In genomic region chr9:58267046-58267445, GRCm38 (mm10) we compare ENCODE assay signal across 13 mouse cellular contexts. TPM values are rescaled to one million over a fixed set of nuclear protein-coding genes. Genes with fewer than 3 reads are reported as not detected.
A peak's percentile ranks its signal among the peaks of the same experiment; 100 is the strongest.
DNase-seq lines count a peak whose midpoint lies in the region; ATAC-seq and TF ChIP-seq lines count a peak whose summit lies in the region.
"Had no signal": no experiment of that assay in that cellular context is flagged by ENCODE, and none has a peak within 500 bp of the region (broad histone marks: within the 10 kb centered on the region; RNA-seq: fewer than 3 reads in every experiment).

No protein-coding gene starts in this region.

- no peak for TF ChIP-seq EP300 in stomach, postnatal 0 days (optimal IDR thresholded peaks at IDR 0.05)

- H3K9ac ChIP-seq in intestine, embryonic 15.5 days = no peak overlapping the region
- H3K9ac ChIP-seq in stomach, postnatal 0 days (ENCODE audit: low read length) = no peak overlapping the region

- no peak for TF ChIP-seq POLR2A in kidney, adult 2 months (IDR thresholded peaks at IDR 0.05; ENCODE audit: low read depth, low read length)
- no peak for TF ChIP-seq POLR2A in thymus, adult 2 months (IDR thresholded peaks at IDR 0.05; ENCODE audit: control insufficient read depth, extremely low read depth, insufficient read depth, low read length, poor library complexity)

- DNase-seq in kidney, adult 2 months = no peak
- no peak for DNase-seq in kidney, postnatal 10 days
- DNase-seq in thymus, adult 2 months = no peak
- DNase-seq in thymus, postnatal 36 days = no peak
- DNase-seq in stomach, postnatal 0 days (ENCODE audit: low spot score) = no peak
- no peak for DNase-seq in spleen, postnatal 4 days (ENCODE audit: low spot score in 2 of 2)
- DNase-seq: cerebellum, postnatal 14 days; kidney, adult 18-20 months; midbrain, embryonic 14.5 days had no signal

- H3K4me3 ChIP-seq in kidney, adult 2 months (ENCODE audit: insufficient read depth, low read depth, low read length) = no peak overlapping the region
- H3K4me3 ChIP-seq in thymus, adult 2 months (ENCODE audit: control insufficient read depth, insufficient read depth, low read length) = no peak overlapping the region
- no peak overlapping the region for H3K4me3 ChIP-seq in intestine, embryonic 15.5 days (replicated peaks)
- H3K4me3 ChIP-seq in stomach, postnatal 0 days (ENCODE audit: low read depth, low read length) = no peak overlapping the region

- no peaks in the 10 kb centered on the region for H3K36me3 ChIP-seq in kidney, adult 2 months (ENCODE audit: control insufficient read depth, insufficient read depth, low read length)
- no peaks in the 10 kb centered on the region; the same call in 1 of the 2 replicates for H3K36me3 ChIP-seq in thymus, adult 2 months (ENCODE audit: control insufficient read depth, insufficient read depth, low read length)
- H3K36me3 ChIP-seq in intestine, embryonic 15.5 days = 0 out of 2 replicates have a peak, but pooled peaks cover 5% of the 10 kb centered on the region
- H3K36me3 ChIP-seq in stomach, postnatal 0 days (ENCODE audit: control insufficient read depth, insufficient read depth, low read length) = peaks cover 7% of the 10 kb centered on the region; the same call in 1 of the 2 replicates

- H3K4me1 ChIP-seq in kidney, adult 2 months (ENCODE audit: control insufficient read depth, insufficient read depth, low read length) = 0 out of 2 replicates have a peak, but pooled peaks cover 3% of the 10 kb centered on the region
- peaks cover 15% of the 10 kb centered on the region for H3K4me1 ChIP-seq in thymus, adult 2 months (replicated peaks; ENCODE audit: control insufficient read depth, insufficient read depth, low read length)
- peaks cover 6% of the 10 kb centered on the region; the same call in 1 of the 2 replicates for H3K4me1 ChIP-seq in intestine, embryonic 15.5 days (replicated peaks)
- no peaks in the 10 kb centered on the region for H3K4me1 ChIP-seq in stomach, postnatal 0 days (replicated peaks; ENCODE audit: control insufficient read depth, insufficient read depth)

- ATAC-seq in intestine, embryonic 15.5 days = no peak
- no peak for ATAC-seq in stomach, postnatal 0 days (ENCODE audit: low FRiP score, low TSS enrichment)
- ATAC-seq in inflammation-experienced regulatory T-cells, adult 6 months = no peak
- ATAC-seq: forebrain, embryonic 16.5 days; Patski had no signal

- 63% methylated on average over 3 of the region's 3 CpGs for WGBS in kidney, adult 2 months
- 82% methylated on average over 3 of the region's 3 CpGs for WGBS in thymus, adult 2 months
- WGBS in intestine, embryonic 15.5 days = 58% methylated on average over 3 of the region's 3 CpGs
- WGBS in stomach, postnatal 0 days = 60% methylated on average over 3 of the region's 3 CpGs

- no peak for TF ChIP-seq CTCF in kidney, adult 2 months (conservative IDR thresholded peaks at IDR 0.05; ENCODE audit: insufficient read depth, insufficient read length, low read depth, low read length)
- no peak for TF ChIP-seq CTCF in thymus, adult 2 months (IDR thresholded peaks at IDR 0.05; ENCODE audit: borderline replicate concordance, control insufficient read depth, extremely low read depth, insufficient read depth, low read length, poor library complexity)
- TF ChIP-seq CTCF in stomach, postnatal 0 days (IDR thresholded peaks at IDR 0.05; ENCODE audit: low read depth) = no peak

- H3K4me2 ChIP-seq in intestine, embryonic 15.5 days (replicated peaks) = no peak overlapping the region
- H3K4me2 ChIP-seq in stomach, postnatal 0 days (replicated peaks; ENCODE audit: low read depth) = no peak overlapping the region

- no peaks in the 10 kb centered on the region for H3K27me3 ChIP-seq in kidney, adult 2 months (replicated peaks; ENCODE audit: control insufficient read depth, insufficient read depth, low read length)
- H3K27me3 ChIP-seq in thymus, adult 2 months (ENCODE audit: control insufficient read depth, insufficient read depth, low read length) = no peaks in the 10 kb centered on the region
- no peaks in the 10 kb centered on the region for H3K27me3 ChIP-seq in intestine, embryonic 15.5 days (replicated peaks)
- no peaks in the 10 kb centered on the region for H3K27me3 ChIP-seq in stomach, postnatal 0 days (ENCODE audit: control insufficient read depth, insufficient read depth, low read length)
- H3K27me3 ChIP-seq: Patski had no signal

- H3K9me3 ChIP-seq in intestine, embryonic 15.5 days = no peaks in the 10 kb centered on the region
- no peaks in the 10 kb centered on the region for H3K9me3 ChIP-seq in stomach, postnatal 0 days (ENCODE audit: control insufficient read depth, low read length)

- peak overlapping the region; percentile 7; the same call in 1 of the 2 replicates for H3K27ac ChIP-seq in kidney, adult 2 months (ENCODE audit: insufficient read depth, low read depth, low read length)
- peak overlapping the region; percentile 8; the same call in 1 of the 2 replicates for H3K27ac ChIP-seq in thymus, adult 2 months (ENCODE audit: control insufficient read depth, insufficient read depth, low read length)
- peak overlapping the region; percentile 3 for H3K27ac ChIP-seq in intestine, embryonic 15.5 days
- H3K27ac ChIP-seq in stomach, postnatal 0 days (replicated peaks) = 0 out of 2 replicates have a peak overlapping the region, but pooled peaks have one; percentile 49

RNA-seq across cellular contexts. Expression of gene Stoml1, which starts 14.1 kb away (rescaled TPM):
- polyA plus RNA-seq in kidney, adult 2 months (2012; rRNA removed) = 32.5 and 32.6 TPM in 2 replicates
- polyA plus RNA-seq in thymus, adult 2 months (2012; rRNA removed) = 67.4 and 71.5 TPM in 2 replicates
- polyA plus RNA-seq in intestine, embryonic 15.5 days (2015; fragmentation: Nextera tagmentation; extraction: Ambion mirVana) = 21.3 and 21.4 TPM in 2 replicates
- 19.9 and 20.4 TPM in 2 replicates for polyA plus RNA-seq in stomach, postnatal 0 days (2015; fragmentation: Nextera tagmentation; extraction: Ambion mirVana)
- 10 to 100 TPM; 11.9 to 42.4 (median 32.1) TPM for polyA plus RNA-seq in inflammation-experienced regulatory T-cells, adult 6 months (2017; shearing (Covaris generic))

RNA-seq across cellular contexts. Expression of gene Pml, which starts 17.5 kb away (rescaled TPM):
- 27.0 and 27.6 TPM in 2 replicates for polyA plus RNA-seq in kidney, adult 2 months (2012; rRNA removed)
- 74.1 and 83.0 TPM in 2 replicates for polyA plus RNA-seq in thymus, adult 2 months (2012; rRNA removed)
- 13.2 and 15.6 TPM in 2 replicates for polyA plus RNA-seq in intestine, embryonic 15.5 days (2015; fragmentation: Nextera tagmentation; extraction: Ambion mirVana)
- polyA plus RNA-seq in stomach, postnatal 0 days (2015; fragmentation: Nextera tagmentation; extraction: Ambion mirVana) = 5.2 and 6.7 TPM in 2 replicates
- polyA plus RNA-seq in inflammation-experienced regulatory T-cells, adult 6 months (2017; shearing (Covaris generic)) = 10 to 100 TPM; 40.6 to 53.9 (median 40.9) TPM

RNA-seq across cellular contexts. Expression of gene Loxl1, which starts 45.9 kb away (rescaled TPM):
- 32.3 and 41.8 TPM in 2 replicates for polyA plus RNA-seq in kidney, adult 2 months (2012; rRNA removed)
- polyA plus RNA-seq in thymus, adult 2 months (2012; rRNA removed) = 12.5 and 19.0 TPM in 2 replicates
- polyA plus RNA-seq in intestine, embryonic 15.5 days (2015; fragmentation: Nextera tagmentation; extraction: Ambion mirVana) = 34.1 and 36.2 TPM in 2 replicates
- 49.3 and 63.7 TPM in 2 replicates for polyA plus RNA-seq in stomach, postnatal 0 days (2015; fragmentation: Nextera tagmentation; extraction: Ambion mirVana)
- polyA plus RNA-seq in inflammation-experienced regulatory T-cells, adult 6 months (2017; shearing (Covaris generic)) = not detected

Comparison
In these comparisons a context has a peak if more than half of its experiments do, and no peak if none do; other contexts are left out.
1. RNA of gene Loxl1, which starts 45.9 kb away (polyA plus RNA-seq): 49.3 to 63.7 TPM in stomach, postnatal 0 days, 34.1 to 36.2 TPM in intestine, embryonic 15.5 days, 32.3 to 41.8 TPM in kidney, adult 2 months and 12.5 to 19.0 TPM in thymus, adult 2 months; not detected in inflammation-experienced regulatory T-cells, adult 6 months; every median in the first group is over 10 times any median in the second.
2. Peak in every context shown above with its lines, with median percentiles within 50 percentile points of each other: H3K27ac ChIP-seq.